Mouse (Mus musculus): ENCODE measurements around the gene Wap. TPM values are rescaled to one million over a fixed set of nuclear protein-coding genes. Genes with fewer than 3 reads are reported as not detected.
A peak's percentile ranks its signal among the peaks of the same experiment; 100 is the strongest.

Wap gene
- total and polyA plus RNA-seq, 2 experiments from 2014 or later, result not detected

- Histone ChIP-seq H3K27ac (ENCODE audit: low read depth, low read length) (peak overlapping the region; percentile 82), H3K4me3 (ENCODE audit: low read depth, low read length) (peak overlapping the region; percentile 69), H3K9me3 (ENCODE audit: low read length) (no peaks in the 10 kb centered on the region), H3K9ac (replicated peaks; ENCODE audit: low read length, poor library complexity, severe bottlenecking) (peak overlapping the region; percentile 76), H3K36me3 (ENCODE audit: insufficient read depth, low read length) (peaks cover 18% of the 10 kb centered on the region), H3K27me3 (ENCODE audit: insufficient read depth, low read length) (no peaks in the 10 kb centered on the region), H3K4me2 (ENCODE audit: low read depth, low read length, poor library complexity, severe bottlenecking) (peak overlapping the region; percentile 69), H3K4me1 (ENCODE audit: insufficient read depth, low read length) (peaks cover 14% of the 10 kb centered on the region)
- WGBS, result 16% methylated on average over 16 of the region's 16 CpGs
- DNase-seq (ENCODE audit: low spot score), result no peak
- no peak for TF ChIP-seq CTCF (IDR thresholded peaks at IDR 0.05)
- peak; percentile 39 for ATAC-seq (ENCODE audit: low FRiP score)
Observed at GRCm38 (mm10) chr11:6626388-6626772, 12.1 kb downstream of the Wap start.

GRCm38 (mm10) chr11:6625478-6626387 is 12.7 kb downstream of the Wap start, which contains the start of gene Tbrg4:
Gene Tbrg4 (minus strand): TSS chr11:6626067.
- ATAC-seq (ENCODE audit: low FRiP score) (peak; percentile 95), DNase-seq (ENCODE audit: low spot score) (peak; percentile 97)
- under 1% methylated on average over 64 of the region's 66 CpGs for WGBS
- Histone ChIP-seq H3K27ac (ENCODE audit: low read depth, low read length) (peak within 1 kb of the TSS; percentile 82), H3K9ac (replicated peaks; ENCODE audit: low read length, poor library complexity, severe bottlenecking) (peak within 1 kb of the TSS; percentile 76), H3K4me1 (ENCODE audit: insufficient read depth, low read length) (peaks cover 14% of the 10 kb centered on the region), H3K9me3 (ENCODE audit: low read length) (no peaks in the 10 kb centered on the region), H3K4me2 (ENCODE audit: low read depth, low read length, poor library complexity, severe bottlenecking) (peak within 1 kb of the TSS; percentile 69), H3K36me3 (ENCODE audit: insufficient read depth, low read length) (peaks cover 24% of the 10 kb centered on the region), H3K27me3 (ENCODE audit: insufficient read depth, low read length) (no peaks in the 10 kb centered on the region), H3K4me3 (ENCODE audit: low read depth, low read length) (peak within 1 kb of the TSS; percentile 69)
- peak; percentile 1; the same call in 1 of the 2 replicates for TF ChIP-seq CTCF (IDR thresholded peaks at IDR 0.05)

- Histone ChIP-seq H3K36me3 (ENCODE audit: insufficient read depth, low read length) (peaks cover 33% of the 10 kb centered on the region), H3K27me3 (ENCODE audit: insufficient read depth, low read length) (no peaks in the 10 kb centered on the region), H3K27ac (ENCODE audit: low read depth, low read length) (no peak overlapping the region), H3K4me2 (ENCODE audit: low read depth, low read length, poor library complexity, severe bottlenecking) (peak overlapping the region; percentile 69), H3K4me1 (ENCODE audit: insufficient read depth, low read length) (peaks cover 14% of the 10 kb centered on the region), H3K9ac (replicated peaks; ENCODE audit: low read length, poor library complexity, severe bottlenecking) (peak overlapping the region; percentile 76; the same call in 1 of the 2 replicates), H3K4me3 (ENCODE audit: low read depth, low read length) (peak overlapping the region; percentile 69), H3K9me3 (ENCODE audit: low read length) (no peaks in the 10 kb centered on the region)
- no peak for ATAC-seq (ENCODE audit: low FRiP score)
- WGBS, result 76% methylated on average over 14 of the region's 14 CpGs
- DNase-seq (ENCODE audit: low spot score), result no peak
- no peak for TF ChIP-seq CTCF (IDR thresholded peaks at IDR 0.05)
Observed at GRCm38 (mm10) chr11:6624619-6625382, 13.6 kb downstream of the Wap start.

- peaks cover 14% of the 10 kb centered on the region for H3K4me1 ChIP-seq (ENCODE audit: insufficient read depth, low read length)
- H3K36me3 ChIP-seq (ENCODE audit: insufficient read depth, low read length), result peaks cover 44% of the 10 kb centered on the region
- 94% methylated on average over 10 of the region's 10 CpGs for WGBS
- no peaks in the 10 kb centered on the region for H3K9me3 ChIP-seq (ENCODE audit: low read length)
- H3K4me2 ChIP-seq (ENCODE audit: low read depth, low read length, poor library complexity, severe bottlenecking), result no peak overlapping the region
- no peak overlapping the region for H3K27ac ChIP-seq (ENCODE audit: low read depth, low read length)
- H3K27me3 ChIP-seq (ENCODE audit: insufficient read depth, low read length), result no peaks in the 10 kb centered on the region
- no peak for DNase-seq (ENCODE audit: low spot score)
- H3K9ac ChIP-seq (replicated peaks; ENCODE audit: low read length, poor library complexity, severe bottlenecking), result no peak overlapping the region
- H3K4me3 ChIP-seq (ENCODE audit: low read depth, low read length), result no peak overlapping the region
- no peak for TF ChIP-seq CTCF (IDR thresholded peaks at IDR 0.05)
- no peak for ATAC-seq (ENCODE audit: low FRiP score)
Observed at GRCm38 (mm10) chr11:6623704-6624103, 14.7 kb downstream of the Wap start.

- ATAC-seq (ENCODE audit: low FRiP score) (no peak), DNase-seq (ENCODE audit: low spot score) (no peak)
- H3K4me3 ChIP-seq (ENCODE audit: low read depth, low read length), result no peak overlapping the region
- H3K27me3 ChIP-seq (ENCODE audit: insufficient read depth, low read length), result no peaks in the 10 kb centered on the region
- H3K4me2 ChIP-seq (ENCODE audit: low read depth, low read length, poor library complexity, severe bottlenecking), result no peak overlapping the region
- H3K27ac ChIP-seq (ENCODE audit: low read depth, low read length), result no peak overlapping the region
- H3K9me3 ChIP-seq (ENCODE audit: low read length), result no peaks in the 10 kb centered on the region
- H3K4me1 ChIP-seq (ENCODE audit: insufficient read depth, low read length), result no peaks in the 10 kb centered on the region
- TF ChIP-seq CTCF (IDR thresholded peaks at IDR 0.05), result no peak
- no peak overlapping the region for H3K9ac ChIP-seq (replicated peaks; ENCODE audit: low read length, poor library complexity, severe bottlenecking)
- WGBS, result 91% methylated on average over 12 of the region's 12 CpGs
- peaks cover 64% of the 10 kb centered on the region for H3K36me3 ChIP-seq (ENCODE audit: insufficient read depth, low read length)
Observed at GRCm38 (mm10) chr11:6615250-6616205, 22.9 kb downstream of the Wap start.
